Mouse (Mus musculus) stomach, postnatal 0 days (tissue): ENCODE data around the gene Ptp4a2. TPM values are rescaled to one million over a fixed set of nuclear protein-coding genes. Genes with fewer than 3 reads are reported as not detected.
"Not testable (repeated sequence)": the region's sequence is repeated elsewhere in the genome, so short reads cannot be mapped to it uniquely, and the experiment has no call there.

Experiments used
- ATAC-seq: fragments of 200-750 bp; cut with Nextera tagmentation; 2 replicates; pipeline ENCODE4 v1.8.0; 2017; ENCODE audit not compliant: low FRiP score, low TSS enrichment
- DNase-seq: peaks from one replicate; pipeline ENCODE4 v3.0.0-alpha.2; 2016; ENCODE audit warnings: low spot score
- H3K27ac ChIP-seq: fragments of 300-500 bp; sonication (generic); replicated peaks from 2 replicates; pipeline ENCODE4 v1.5.1; 2014; ENCODE audit warnings: mild to moderate bottlenecking, control low read depth
- H3K27me3 ChIP-seq: fragments of 300-500 bp; sonication (generic); 2 replicates; pipeline ENCODE4 v1.6.1; 2014; ENCODE audit warnings: low read length; ENCODE audit not compliant: control insufficient read depth, insufficient read depth
- H3K36me3 ChIP-seq: fragments of 300-500 bp; sonication (generic); 2 replicates; pipeline ENCODE4 v1.6.1; 2014; ENCODE audit warnings: low read length, mixed read lengths; ENCODE audit not compliant: control insufficient read depth, insufficient read depth
- H3K4me1 ChIP-seq: fragments of 300-500 bp; sonication (generic); replicated peaks from 2 replicates; pipeline ENCODE4 v1.6.1; 2014; ENCODE audit warnings: antibody characterized with exemption; ENCODE audit not compliant: control insufficient read depth, insufficient read depth
- H3K4me2 ChIP-seq: fragments of 300-500 bp; sonication (generic); replicated peaks from 2 replicates; pipeline ENCODE4 v1.6.1; 2014; ENCODE audit warnings: low read depth, mild to moderate bottlenecking, control low read depth, moderate library complexity
- H3K4me3 ChIP-seq: fragments of 300-500 bp; sonication (generic); 2 replicates; pipeline ENCODE4 v1.5.1; 2014; ENCODE audit warnings: low read depth, low read length, control low read depth
- H3K9ac ChIP-seq: fragments of 300-500 bp; sonication (generic); 2 replicates; pipeline ENCODE4 v1.6.1; 2014; ENCODE audit warnings: mild to moderate bottlenecking, low read length, control low read depth, mixed read lengths
- H3K9me3 ChIP-seq: fragments of 300-500 bp; sonication (generic); 2 replicates; pipeline ENCODE4 v1.6.1; 2016; ENCODE audit warnings: low read length; ENCODE audit not compliant: control insufficient read depth
- CTCF ChIP-seq: IDR thresholded peaks from 2 replicates; pipeline ENCODE4 v1.5.1; 2016; ENCODE audit warnings: antibody characterized with exemption, low read depth, mild to moderate bottlenecking, moderate library complexity
- EP300 ChIP-seq: optimal IDR thresholded peaks from 2 replicates; pipeline ENCODE3; 2016; ENCODE audit warnings: antibody characterized with exemption
- WGBS: fragments of 180-500 bp; shearing (Covaris S2); extraction: QIAGEN DNeasy Blood & Tissue Kit; methylation state at CpG from one replicate; pipeline ENCODE4 v1.1.7; 2014; 5-methylcytosine and 5-hydroxymethylcytosine counted together
- polyA plus RNA-seq: library from polyadenylated mRNA; unstranded; fragments of >200 nt; fragmentation: Nextera tagmentation; extraction: Ambion mirVana; gene quantifications from 2 replicates; pipeline ENCODE4 v1.2.1, GENCODE M21; 2015

The Ptp4a2 gene
- polyA plus RNA-seq = 270 and 275 TPM in 2 replicates

GRCm38 (mm10) chr4:129810798-129811604 is at the start of gene Ptp4a2:
Gene Ptp4a2, plus strand, starts transcription at chr4:129811219.
- DNase-seq (peak; percentile 91), ATAC-seq (peak; percentile 91)
- H3K27ac ChIP-seq = peak within 1 kb of the TSS; percentile 85
- no peaks in the 10 kb centered on the region for H3K9me3 ChIP-seq
- H3K4me3 ChIP-seq = peak within 1 kb of the TSS; percentile 42
- H3K4me2 ChIP-seq = peak within 1 kb of the TSS; percentile 70
- peak within 1 kb of the TSS; percentile 69 for H3K9ac ChIP-seq
- no peak; the same call in 1 of the 2 replicates for TF ChIP-seq CTCF
- TF ChIP-seq EP300 = no peak
- 11% methylated on average over 34 of the region's 35 CpGs for WGBS
- H3K27me3 ChIP-seq = no peaks in the 10 kb centered on the region
- no peaks in the 10 kb centered on the region for H3K4me1 ChIP-seq
- H3K36me3 ChIP-seq = no peaks in the 10 kb centered on the region

GRCm38 (mm10) chr4:129761606-129762005 is 49.4 kb upstream of the Ptp4a2 start:
- no peak for TF ChIP-seq EP300
- no peak for TF ChIP-seq CTCF
- DNase-seq (no peak), ATAC-seq (no peak)
- H3K9ac ChIP-seq = no peak overlapping the region
- H3K4me3 ChIP-seq = no peak overlapping the region
- H3K27ac ChIP-seq = no peak overlapping the region
- no peaks in the 10 kb centered on the region for H3K27me3 ChIP-seq
- H3K36me3 ChIP-seq = no peaks in the 10 kb centered on the region
- no peaks in the 10 kb centered on the region for H3K9me3 ChIP-seq
- WGBS = 92% methylated on average over 12 of the region's 12 CpGs
- H3K4me1 ChIP-seq = no peaks in the 10 kb centered on the region
- H3K4me2 ChIP-seq = no peak overlapping the region

GRCm38 (mm10) chr4:129762496-129762895 is 48.5 kb upstream of the Ptp4a2 start:
- not testable (repeated sequence) for H3K4me3 ChIP-seq, H3K36me3 ChIP-seq, H3K4me2 ChIP-seq, H3K4me1 ChIP-seq, DNase-seq, H3K9ac ChIP-seq, H3K9me3 ChIP-seq, H3K27me3 ChIP-seq, ATAC-seq, H3K27ac ChIP-seq
- peak; percentile 40 for TF ChIP-seq CTCF
- 95% methylated on average over 1 of the region's 1 CpGs for WGBS

- no peak for DNase-seq
- Histone ChIP-seq H3K9ac (no peak overlapping the region), H3K4me2 (no peak overlapping the region), H3K4me3 (no peak overlapping the region), H3K36me3 (no peaks in the 10 kb centered on the region), H3K9me3 (no peaks in the 10 kb centered on the region), H3K27me3 (no peaks in the 10 kb centered on the region), H3K27ac (no peak overlapping the region), H3K4me1 (no peaks in the 10 kb centered on the region)
- ATAC-seq = no peak
- 77% methylated on average over 3 of the region's 3 CpGs for WGBS
- TF ChIP-seq CTCF = no peak
- no peak for TF ChIP-seq EP300
Measured at GRCm38 (mm10) chr4:129765351-129765750, 45.7 kb upstream of the Ptp4a2 start.

GRCm38 (mm10) chr4:129767782-129768181 is 43.2 kb upstream of the Ptp4a2 start:
- Histone ChIP-seq H3K9me3 (no peaks in the 10 kb centered on the region), H3K4me1 (no peaks in the 10 kb centered on the region), H3K4me3 (no peak overlapping the region), H3K27me3 (no peaks in the 10 kb centered on the region), H3K36me3 (no peaks in the 10 kb centered on the region), H3K27ac (no peak overlapping the region), H3K9ac (no peak overlapping the region), H3K4me2 (no peak overlapping the region)
- ATAC-seq = no peak
- DNase-seq = no peak
- 83% methylated on average over 8 of the region's 8 CpGs for WGBS
- TF ChIP-seq CTCF = no peak
- no peak for TF ChIP-seq EP300

- not testable (repeated sequence) for H3K4me3 ChIP-seq, H3K27me3 ChIP-seq, H3K4me1 ChIP-seq, H3K36me3 ChIP-seq, DNase-seq, H3K27ac ChIP-seq, H3K9ac ChIP-seq, ATAC-seq, H3K9me3 ChIP-seq, H3K4me2 ChIP-seq
- 65% methylated on average over 3 of the region's 3 CpGs for WGBS
Measured at GRCm38 (mm10) chr4:129768742-129769141, 42.3 kb upstream of the Ptp4a2 start.
